Mouse (Mus musculus): Measurements from ENCODE around the gene Rxfp2. TPM values are rescaled to one million over a fixed set of nuclear protein-coding genes. Genes with fewer than 3 reads are reported as not detected.
A peak's percentile ranks its signal among the peaks of the same experiment; 100 is the strongest.

The Rxfp2 gene
- polyA plus RNA-seq, 1 experiment from 2014 or later = 0.61 TPM

DNA sequence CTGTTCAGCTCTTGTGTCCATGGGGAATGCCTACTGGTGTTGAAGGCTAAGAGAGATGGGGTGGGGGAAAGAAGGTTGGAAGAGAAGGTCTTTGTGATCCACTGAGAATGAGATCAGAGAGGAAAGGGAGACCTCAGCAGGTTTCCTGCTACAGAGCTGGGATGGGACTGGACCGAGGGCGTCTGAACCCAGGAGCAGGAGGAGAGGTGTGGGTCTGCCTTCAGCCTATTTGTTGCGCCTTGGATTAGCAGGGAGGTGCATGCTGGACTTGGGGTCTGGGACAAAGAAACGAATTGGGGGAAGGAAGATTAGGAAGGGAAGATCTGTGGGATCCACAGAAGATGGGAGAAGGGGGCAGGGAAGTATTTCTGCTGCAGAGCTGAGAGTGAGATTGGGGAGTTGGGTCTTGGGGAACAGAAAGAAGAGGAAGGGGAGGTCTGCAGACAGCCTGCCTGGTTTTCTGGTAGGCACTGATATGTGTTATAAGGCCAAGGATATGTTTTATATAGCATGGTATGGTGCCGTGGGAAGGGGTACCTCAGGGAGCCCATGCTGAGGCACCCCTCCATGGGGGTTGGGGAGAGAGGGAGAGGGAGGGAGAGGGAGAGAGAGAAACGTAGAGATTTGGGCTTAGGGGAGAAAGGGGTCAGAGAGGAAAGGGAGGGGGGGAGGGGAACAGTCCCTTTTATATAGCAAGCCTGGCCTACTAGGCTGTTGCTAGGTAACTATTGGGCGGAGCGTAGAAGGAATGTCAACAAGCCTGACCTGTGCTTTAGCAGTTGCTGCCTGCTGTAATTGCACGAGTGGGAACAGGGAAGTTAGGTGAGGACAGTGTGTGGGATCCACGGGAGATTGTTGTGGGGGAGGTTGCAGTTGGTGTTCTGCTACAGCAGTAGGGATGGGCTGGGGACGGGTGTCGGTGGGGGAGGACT is 61.7 kb downstream of the Rxfp2 start:
- H3K36me3 ChIP-seq = no peaks in the 10 kb centered on the region
- peak; percentile 62; the same call in 1 of the 2 replicates for ATAC-seq (ENCODE audit: borderline replicate concordance, extremely low read depth, low FRiP score, low TSS enrichment)
- H3K9ac ChIP-seq = no peak overlapping the region
- peak overlapping the region; percentile 26 for H3K4me2 ChIP-seq
- H3K27me3 ChIP-seq = no peaks in the 10 kb centered on the region
- H3K4me3 ChIP-seq = no peak overlapping the region
- WGBS = 25% methylated on average over 12 of the region's 12 CpGs
- no peaks in the 10 kb centered on the region for H3K9me3 ChIP-seq
- H3K4me1 ChIP-seq = no peaks in the 10 kb centered on the region
- H3K27ac ChIP-seq = no peak overlapping the region

DNA sequence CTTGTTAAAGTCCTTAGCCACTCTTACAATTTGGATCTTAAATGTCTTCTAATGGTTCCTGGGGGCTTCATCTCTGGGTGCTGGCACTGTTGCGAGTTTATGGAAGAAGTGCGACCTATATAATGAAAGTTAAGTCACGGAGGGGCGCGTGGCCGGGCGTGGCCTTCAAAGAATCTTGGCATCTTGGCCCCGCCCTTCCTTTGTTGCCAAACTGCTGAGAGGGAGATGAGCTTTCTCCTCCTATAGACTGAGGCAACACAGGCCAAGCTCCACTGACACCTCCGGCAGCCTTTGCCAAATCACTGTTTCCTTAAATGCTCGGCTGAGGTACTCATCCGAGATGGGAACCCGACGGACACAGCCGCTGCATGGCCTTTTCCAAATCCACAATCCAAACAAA is 64.2 kb downstream of the Rxfp2 start:
- Histone ChIP-seq H3K4me2 (no peak overlapping the region), H3K27ac (no peak overlapping the region), H3K9me3 (no peaks in the 10 kb centered on the region), H3K27me3 (no peaks in the 10 kb centered on the region), H3K36me3 (no peaks in the 10 kb centered on the region), H3K4me3 (no peak overlapping the region), H3K9ac (no peak overlapping the region), H3K4me1 (no peaks in the 10 kb centered on the region)
- ATAC-seq (ENCODE audit: borderline replicate concordance, extremely low read depth, low FRiP score, low TSS enrichment) = no peak
- 71% methylated on average over 14 of the region's 14 CpGs for WGBS

DNA sequence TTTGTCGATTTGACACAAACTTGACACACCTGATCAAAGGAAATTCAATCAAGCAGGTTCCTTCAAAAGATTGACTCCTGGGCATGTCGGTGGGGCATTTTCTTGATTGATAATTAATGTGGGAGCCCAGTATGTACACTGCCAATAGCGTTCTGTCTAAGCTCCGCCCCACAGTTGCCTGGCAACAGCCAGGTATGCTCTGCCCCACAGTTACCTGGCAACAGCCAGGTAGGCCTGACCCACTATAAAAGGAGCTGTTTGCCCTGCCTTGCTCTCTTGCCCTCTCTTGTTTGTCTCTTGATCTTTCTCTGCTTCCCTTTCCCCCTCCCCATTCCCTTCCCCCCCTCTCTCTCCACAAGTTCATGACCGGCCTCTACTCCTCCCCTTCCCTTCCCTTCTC is 64.7 kb downstream of the Rxfp2 start:
- peak; percentile 46; the same call in 1 of the 2 replicates for ATAC-seq (ENCODE audit: borderline replicate concordance, extremely low read depth, low FRiP score, low TSS enrichment)
- H3K4me3 ChIP-seq = no peak overlapping the region
- H3K9ac ChIP-seq = no peak overlapping the region
- H3K4me1 ChIP-seq = no peaks in the 10 kb centered on the region
- H3K9me3 ChIP-seq = no peaks in the 10 kb centered on the region
- no peaks in the 10 kb centered on the region for H3K27me3 ChIP-seq
- no peak overlapping the region for H3K27ac ChIP-seq
- 38% methylated on average over 5 of the region's 5 CpGs for WGBS
- H3K4me2 ChIP-seq = no peak overlapping the region
- no peaks in the 10 kb centered on the region for H3K36me3 ChIP-seq

DNA sequence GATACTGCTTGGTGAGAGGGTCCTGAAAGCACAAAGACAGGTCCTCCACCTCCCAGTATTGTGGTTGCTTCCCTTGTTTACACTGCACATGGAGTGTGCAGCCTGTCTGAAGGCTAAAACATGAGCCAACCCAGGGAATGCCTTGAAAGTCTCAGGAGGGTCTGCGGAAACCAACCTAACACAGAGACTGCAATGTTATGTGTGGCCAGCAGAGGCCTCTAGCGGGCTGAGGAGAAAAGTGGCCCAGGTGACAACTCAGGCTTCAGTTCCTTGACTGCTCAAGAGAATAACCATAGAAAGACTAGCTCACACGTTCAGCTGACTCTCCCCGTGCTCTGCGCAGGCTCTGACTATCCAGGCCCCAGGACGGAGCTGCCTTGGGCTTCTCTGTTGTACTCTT is 79.1 kb downstream of the Rxfp2 start:
- no peak for ATAC-seq (ENCODE audit: borderline replicate concordance, extremely low read depth, low FRiP score, low TSS enrichment)
- Histone ChIP-seq H3K27me3 (no peaks in the 10 kb centered on the region), H3K4me2 (no peak overlapping the region), H3K4me3 (no peak overlapping the region), H3K9ac (no peak overlapping the region), H3K4me1 (no peaks in the 10 kb centered on the region), H3K27ac (no peak overlapping the region), H3K9me3 (no peaks in the 10 kb centered on the region), H3K36me3 (no peaks in the 10 kb centered on the region)
- WGBS = 3% methylated on average over 6 of the region's 6 CpGs

DNA sequence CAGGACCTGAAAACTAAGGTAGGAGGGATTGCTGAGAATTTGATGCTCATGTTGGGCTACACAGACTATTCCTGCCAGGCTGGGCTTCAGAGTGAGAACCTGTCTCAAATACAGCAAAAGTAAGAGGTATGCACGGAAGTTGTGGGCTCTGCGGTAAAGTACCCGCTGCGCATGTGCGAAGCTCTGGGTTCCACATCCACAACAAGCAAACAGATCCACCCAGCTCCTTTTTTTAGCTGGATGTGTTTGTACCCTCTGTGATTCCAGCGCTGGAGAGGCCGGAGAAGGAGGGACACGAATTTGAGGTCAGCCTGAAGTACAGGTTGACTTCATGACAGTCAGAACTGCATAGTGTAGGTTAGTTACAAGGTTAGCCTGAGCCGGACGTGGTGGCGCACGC is 80.3 kb downstream of the Rxfp2 start:
- Histone ChIP-seq H3K9ac (no peak overlapping the region), H3K27ac (no peak overlapping the region), H3K4me1 (no peaks in the 10 kb centered on the region), H3K4me3 (no peak overlapping the region), H3K9me3 (no peaks in the 10 kb centered on the region), H3K36me3 (no peaks in the 10 kb centered on the region), H3K4me2 (no peak overlapping the region), H3K27me3 (no peaks in the 10 kb centered on the region)
- no peak for ATAC-seq (ENCODE audit: borderline replicate concordance, extremely low read depth, low FRiP score, low TSS enrichment)
- WGBS = 89% methylated on average over 12 of the region's 12 CpGs

DNA sequence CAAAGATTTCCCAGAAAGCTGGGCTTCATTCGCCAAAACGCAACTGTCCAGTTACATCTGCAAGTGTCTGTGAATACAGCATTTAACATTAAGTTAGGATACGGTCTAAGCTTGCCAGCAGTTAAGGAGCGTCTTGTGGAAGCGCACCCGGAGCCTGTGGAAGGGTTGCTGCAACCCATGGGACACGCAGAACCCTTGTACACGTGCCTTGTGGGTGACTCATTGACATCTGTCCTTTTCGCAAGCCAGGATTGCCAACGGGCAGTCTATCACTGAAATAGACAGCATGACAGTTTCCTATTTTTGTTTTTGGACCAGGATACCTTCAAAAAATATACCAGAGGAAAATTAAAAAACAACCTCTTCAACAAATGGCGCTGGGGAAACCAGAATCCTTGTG is 83.3 kb downstream of the Rxfp2 start:
- ATAC-seq (ENCODE audit: borderline replicate concordance, extremely low read depth, low FRiP score, low TSS enrichment) = no peak

DNA sequence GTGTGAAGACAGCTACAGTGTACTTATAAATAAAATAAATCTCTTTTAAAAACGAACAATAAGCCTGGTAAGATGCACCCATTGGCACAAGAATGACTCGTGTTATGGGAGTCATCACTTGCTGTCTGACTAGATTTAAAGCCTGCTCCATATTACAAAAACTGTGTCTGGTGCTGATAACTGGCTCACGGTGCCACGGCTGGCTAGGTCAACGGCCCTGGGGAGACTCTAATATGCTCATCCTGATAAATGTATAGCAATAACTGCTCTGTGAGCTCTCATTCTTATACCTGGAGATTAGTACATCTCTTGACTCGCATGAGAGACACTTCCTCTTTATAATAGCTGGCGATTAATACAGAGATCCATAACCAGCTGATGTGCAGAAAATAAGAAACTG is 87.9 kb downstream of the Rxfp2 start:
- Histone ChIP-seq H3K9ac (no peak overlapping the region), H3K4me2 (no peak overlapping the region), H3K9me3 (no peaks in the 10 kb centered on the region), H3K27me3 (no peaks in the 10 kb centered on the region), H3K36me3 (no peaks in the 10 kb centered on the region), H3K4me3 (no peak overlapping the region), H3K27ac (no peak overlapping the region), H3K4me1 (no peaks in the 10 kb centered on the region)
- ATAC-seq (ENCODE audit: borderline replicate concordance, extremely low read depth, low FRiP score, low TSS enrichment) = no peak
- WGBS = 81% methylated on average over 7 of the region's 7 CpGs

More for the DNA sequence above, 83.3 kb downstream of the Rxfp2 start:
- H3K27ac ChIP-seq = no peak overlapping the region
- H3K9me3 ChIP-seq = no peaks in the 10 kb centered on the region
- WGBS = 81% methylated on average over 11 of the region's 11 CpGs
- no peaks in the 10 kb centered on the region for H3K36me3 ChIP-seq
- H3K9ac ChIP-seq = no peak overlapping the region
- no peaks in the 10 kb centered on the region for H3K4me1 ChIP-seq
- no peak overlapping the region for H3K4me2 ChIP-seq
- no peaks in the 10 kb centered on the region for H3K27me3 ChIP-seq
- H3K4me3 ChIP-seq = no peak overlapping the region

DNA sequence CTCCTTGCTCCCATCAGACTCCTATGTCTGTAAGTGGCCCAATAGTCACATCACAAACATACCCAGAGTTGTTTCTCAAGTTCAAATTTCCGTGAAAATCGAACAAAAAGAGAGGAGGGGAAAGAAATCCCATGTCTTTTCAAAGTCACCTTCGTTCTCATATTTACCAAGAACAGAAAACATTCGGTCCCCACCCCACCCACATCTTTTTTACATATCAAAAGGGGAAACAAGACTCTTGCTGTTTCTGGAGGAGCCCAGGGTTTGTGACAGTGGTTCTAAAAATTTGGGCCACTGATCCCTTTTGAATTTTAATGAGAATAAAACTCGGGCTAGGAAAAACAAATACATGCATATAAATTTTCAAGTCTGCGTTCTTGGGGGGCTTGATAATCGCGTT is 92.8 kb downstream of the Rxfp2 start:
- H3K4me1 ChIP-seq = peaks cover 7% of the 10 kb centered on the region; the same call in 1 of the 2 replicates

DNA sequence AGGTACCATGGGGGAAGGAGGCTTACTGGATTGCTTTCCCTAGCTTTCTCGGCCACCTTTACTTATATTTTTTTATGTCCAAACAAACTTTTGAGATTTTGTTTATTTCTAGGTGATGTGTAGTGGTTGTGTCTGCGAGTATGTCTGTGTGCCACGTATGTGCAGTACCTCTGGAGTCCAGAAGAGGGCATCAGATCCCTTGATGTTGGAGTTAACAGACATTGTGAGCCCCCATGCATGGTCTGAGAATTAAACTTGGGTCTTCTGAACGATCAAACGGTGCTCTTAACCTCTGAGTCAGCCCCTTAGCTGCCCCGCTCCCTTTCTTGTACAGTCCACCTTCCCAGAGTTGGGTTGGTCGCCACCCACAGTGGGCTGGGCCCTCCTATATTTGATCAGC is 95.5 kb downstream of the Rxfp2 start:
- no peaks in the 10 kb centered on the region for H3K36me3 ChIP-seq
- peaks cover 7% of the 10 kb centered on the region; the same call in 1 of the 2 replicates for H3K4me1 ChIP-seq
- H3K4me2 ChIP-seq = no peak overlapping the region
- no peaks in the 10 kb centered on the region for H3K9me3 ChIP-seq
- no peaks in the 10 kb centered on the region for H3K27me3 ChIP-seq
- H3K4me3 ChIP-seq = no peak overlapping the region
- H3K27ac ChIP-seq = no peak overlapping the region
- no peak for ATAC-seq (ENCODE audit: borderline replicate concordance, extremely low read depth, low FRiP score, low TSS enrichment)
- H3K9ac ChIP-seq = no peak overlapping the region
- WGBS = 76% methylated on average over 7 of the region's 7 CpGs

More for the DNA sequence above, 92.8 kb downstream of the Rxfp2 start:
- H3K9me3 ChIP-seq = no peaks in the 10 kb centered on the region
- H3K4me2 ChIP-seq = no peak overlapping the region
- no peak overlapping the region for H3K27ac ChIP-seq
- no peak overlapping the region for H3K9ac ChIP-seq
- no peak overlapping the region for H3K4me3 ChIP-seq
- ATAC-seq (ENCODE audit: borderline replicate concordance, extremely low read depth, low FRiP score, low TSS enrichment) = no peak
- H3K27me3 ChIP-seq = no peaks in the 10 kb centered on the region
- 43% methylated on average over 8 of the region's 8 CpGs for WGBS
- H3K36me3 ChIP-seq = no peaks in the 10 kb centered on the region

DNA sequence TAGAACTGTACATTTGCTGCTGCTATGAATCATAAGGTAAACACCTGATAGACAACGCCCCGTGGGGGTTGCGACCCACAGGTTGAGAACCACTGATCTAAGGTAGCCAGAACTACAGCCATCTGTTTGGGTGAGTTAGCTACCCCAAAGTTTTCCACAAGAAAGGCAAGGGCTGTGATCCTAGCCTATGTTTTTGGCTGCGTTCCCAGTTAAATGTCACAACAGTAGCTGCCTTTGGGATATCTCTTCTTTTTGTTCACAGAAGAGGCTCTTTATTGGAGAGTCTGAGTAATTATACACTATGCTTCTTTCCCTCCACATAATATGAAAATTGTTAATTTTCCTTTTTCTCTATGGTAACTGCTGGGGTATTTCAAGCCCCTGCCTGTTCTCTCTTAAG is 96.3 kb downstream of the Rxfp2 start:
- Histone ChIP-seq H3K27me3 (no peaks in the 10 kb centered on the region; the same call in 1 of the 2 replicates), H3K9ac (no peak overlapping the region), H3K4me2 (no peak overlapping the region), H3K9me3 (no peaks in the 10 kb centered on the region), H3K36me3 (no peaks in the 10 kb centered on the region), H3K27ac (no peak overlapping the region), H3K4me3 (no peak overlapping the region), H3K4me1 (peaks cover 7% of the 10 kb centered on the region; the same call in 1 of the 2 replicates)
- 78% methylated on average over 4 of the region's 4 CpGs for WGBS
- ATAC-seq (ENCODE audit: borderline replicate concordance, extremely low read depth, low FRiP score, low TSS enrichment) = no peak

DNA sequence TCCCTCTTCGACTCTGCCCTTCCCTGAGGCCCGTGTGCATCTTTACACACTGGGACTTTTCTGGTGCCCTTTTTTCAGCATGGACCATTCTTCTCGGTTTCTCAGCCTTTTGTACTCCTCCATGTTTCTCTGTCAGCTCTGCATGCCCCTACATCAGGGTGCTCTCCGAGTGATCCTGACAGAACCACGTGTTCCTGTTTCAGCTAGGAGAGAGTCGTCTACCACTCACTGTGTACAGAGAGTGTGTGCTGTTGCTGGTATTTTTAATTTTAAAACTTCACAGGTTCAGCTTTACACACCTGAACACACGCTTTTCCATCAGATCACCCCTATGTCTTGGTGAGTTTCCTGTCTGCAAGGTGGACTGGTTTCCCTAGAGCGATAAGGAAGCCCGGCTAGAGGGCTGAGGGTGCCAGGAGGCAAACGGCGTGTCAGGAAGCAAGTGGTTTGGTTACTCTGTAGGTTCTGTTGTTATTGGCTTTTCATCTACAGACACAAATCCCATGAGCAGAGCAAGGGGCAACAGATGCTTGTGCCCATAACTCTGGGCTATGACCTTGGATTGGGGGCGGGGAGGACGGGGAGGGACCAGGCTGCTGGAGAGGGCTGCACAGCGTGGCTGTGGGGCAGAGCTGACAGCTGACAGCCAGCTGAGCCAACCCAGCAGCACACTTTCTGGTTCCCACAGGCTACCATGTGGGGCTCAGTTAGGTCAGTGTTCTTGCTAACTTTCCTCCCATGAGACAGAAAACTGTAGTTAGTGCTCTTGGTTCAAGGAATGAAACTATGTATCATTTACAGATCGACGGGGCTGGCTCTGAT is 97.0 kb downstream of the Rxfp2 start:
- peaks cover 4% of the 10 kb centered on the region; the same call in 1 of the 2 replicates for H3K27me3 ChIP-seq
- peaks cover 7% of the 10 kb centered on the region; the same call in 1 of the 2 replicates for H3K4me1 ChIP-seq
- no peak overlapping the region for H3K27ac ChIP-seq
- H3K9ac ChIP-seq = no peak overlapping the region
- no peak for ATAC-seq (ENCODE audit: borderline replicate concordance, extremely low read depth, low FRiP score, low TSS enrichment)
- 52% methylated on average over 16 of the region's 16 CpGs for WGBS
- no peak overlapping the region for H3K4me2 ChIP-seq
- no peaks in the 10 kb centered on the region for H3K9me3 ChIP-seq
- H3K36me3 ChIP-seq = no peaks in the 10 kb centered on the region
- H3K4me3 ChIP-seq = no peak overlapping the region

Measured in lung, embryonic 15.5 days (tissue).